In genomic region chr15:82033762-82034161, GRCm38 (mm10) we compare ENCODE assay signal across 7 mouse cellular contexts. TPM values are rescaled to one million over a fixed set of nuclear protein-coding genes. Genes with fewer than 3 reads are reported as not detected.
A peak's percentile ranks its signal among the peaks of the same experiment; 100 is the strongest.
DNase-seq lines count a peak whose midpoint lies in the region; ATAC-seq and TF ChIP-seq lines count a peak whose summit lies in the region.

TSS of gene Desi1 (minus strand) at chr15:82033862.

- no peak for TF ChIP-seq POLR2A in thymus, adult 2 months (IDR thresholded peaks at IDR 0.05; ENCODE audit: control insufficient read depth, extremely low read depth, insufficient read depth, low read length, poor library complexity)
- TF ChIP-seq POLR2A in embryonic fibroblast, embryonic 13.5 days (IDR thresholded peaks at IDR 0.05; ENCODE audit: low read depth, low read length), result no peak

- H3K9ac ChIP-seq in liver, embryonic 12.5 days, result no peak within 1 kb of the TSS

- H3K27ac ChIP-seq in thymus, adult 2 months (ENCODE audit: control insufficient read depth, insufficient read depth, low read length), result peak within 1 kb of the TSS; percentile 89
- no peak within 1 kb of the TSS for H3K27ac ChIP-seq in embryonic fibroblast, embryonic 13.5 days (ENCODE audit: insufficient read depth, low read length)
- no peak within 1 kb of the TSS for H3K27ac ChIP-seq in liver, embryonic 12.5 days

- peaks cover 91% of the 10 kb centered on the region for H3K36me3 ChIP-seq in thymus, adult 2 months (ENCODE audit: control insufficient read depth, insufficient read depth, low read length)
- H3K36me3 ChIP-seq in liver, embryonic 12.5 days, result peaks cover 97% of the 10 kb centered on the region

- no peak within 1 kb of the TSS for H3K4me3 ChIP-seq in thymus, adult 2 months (ENCODE audit: control insufficient read depth, insufficient read depth, low read length)
- no peak within 1 kb of the TSS for H3K4me3 ChIP-seq in embryonic fibroblast, embryonic 13.5 days (ENCODE audit: insufficient read depth, low read length)
- H3K4me3 ChIP-seq in liver, embryonic 12.5 days, result no peak within 1 kb of the TSS

- H3K9me3 ChIP-seq in liver, embryonic 12.5 days (replicated peaks), result no peaks in the 10 kb centered on the region

- intact Hi-C loops in heart, postnatal 36 days (cut with DNase I), result no loop called here

- no peaks in the 10 kb centered on the region for H3K27me3 ChIP-seq in thymus, adult 2 months (ENCODE audit: control insufficient read depth, insufficient read depth, low read length)
- no peaks in the 10 kb centered on the region for H3K27me3 ChIP-seq in liver, embryonic 12.5 days (replicated peaks)

- ATAC-seq in liver, embryonic 12.5 days, result no peak

- peaks cover 50% of the 10 kb centered on the region for H3K4me1 ChIP-seq in thymus, adult 2 months (replicated peaks; ENCODE audit: control insufficient read depth, insufficient read depth, low read length)
- no peaks in the 10 kb centered on the region for H3K4me1 ChIP-seq in embryonic fibroblast, embryonic 13.5 days (ENCODE audit: control insufficient read depth, insufficient read depth, low read length)
- peaks cover 6% of the 10 kb centered on the region; the same call in 1 of the 2 replicates for H3K4me1 ChIP-seq in liver, embryonic 12.5 days

- WGBS in thymus, adult 2 months, result 98% methylated on average over 4 of the region's 4 CpGs
- WGBS in liver, embryonic 12.5 days (ENCODE audit: insufficient replicate concordance), result 85% methylated on average over 4 of the region's 4 CpGs

- DNase-seq in thymus, adult 2 months, result no peak
- DNase-seq in thymus, postnatal 10 days (ENCODE audit: low spot score in 2 of 2), result no peak
- no peak for DNase-seq in heart, postnatal 36 days
- no peak for DNase-seq in B cell, adult 2 months
- DNase-seq in right cerebral cortex, postnatal 36 days (ENCODE audit: low spot score in 2 of 2), result no peak

- no peak within 1 kb of the TSS for H3K4me2 ChIP-seq in liver, embryonic 12.5 days

- no peak for TF ChIP-seq CTCF in thymus, adult 2 months (IDR thresholded peaks at IDR 0.05; ENCODE audit: borderline replicate concordance, control insufficient read depth, extremely low read depth, insufficient read depth, low read length, poor library complexity)
- TF ChIP-seq CTCF in embryonic fibroblast, embryonic 13.5 days (IDR thresholded peaks at IDR 0.05; ENCODE audit: borderline replicate concordance, insufficient read depth, low read length), result no peak

RNA-seq across cellular contexts. Expression of gene Desi1, which starts in this region (rescaled TPM):
- polyA plus RNA-seq in thymus, adult 2 months (2012; rRNA removed), result 199 and 252 TPM in 2 replicates
- polyA plus RNA-seq in embryonic fibroblast, embryonic 13.5 days (2011; ENCODE audit: insufficient read length, low read depth, missing spikeins), result 49.4 and 50.2 TPM in 2 replicates
- total RNA-seq in heart, postnatal 36 days (2021), result 10 to 100 TPM; 26.9 to 30.9 TPM
- polyA plus RNA-seq in liver, embryonic 12.5 days (2016; fragmentation: Nextera tagmentation; extraction: Ambion mirVana), result 19.6 and 21.8 TPM in 2 replicates
